Mouse (Mus musculus): ENCODE measurements around the gene Fam161a. TPM values are rescaled to one million over a fixed set of nuclear protein-coding genes. Genes with fewer than 3 reads are reported as not detected.
"Not testable (repeated sequence)": the region's sequence is repeated elsewhere in the genome, so short reads cannot be mapped to it uniquely, and the experiment has no call there.

The Fam161a gene
- total and polyA plus RNA-seq, 3 experiments: 0.67 to 9.3 (median 3.1) TPM

GRCm38 (mm10) chr11:23068201-23068600 is 60.9 kb downstream of the Fam161a start:
- ATAC-seq (ENCODE audit: extremely low read depth, insufficient number of reproducible peaks, low FRiP score, poor library complexity, severe bottlenecking): no peak
- DNase-seq (ENCODE audit: low spot score): no peak
- peaks cover 43% of the 10 kb centered on the region for H3K4me1 ChIP-seq (ENCODE audit: insufficient read depth, low read depth, low read length)

GRCm38 (mm10) chr11:23068986-23069385 is 61.7 kb downstream of the Fam161a start:
- H3K36me3 ChIP-seq (replicated peaks); H3K9me3 ChIP-seq (replicated peaks); H3K4me3 ChIP-seq (ENCODE audit: low read depth, low read length); DNase-seq (ENCODE audit: low spot score); ATAC-seq (ENCODE audit: extremely low read depth, insufficient number of reproducible peaks, low FRiP score, poor library complexity, severe bottlenecking): not testable (repeated sequence)
- Histone ChIP-seq H3K4me1 (ENCODE audit: insufficient read depth, low read depth, low read length) (peaks cover 35% of the 10 kb centered on the region), H3K27me3 (ENCODE audit: insufficient read depth, low read length) (peaks cover 14% of the 10 kb centered on the region)

More at GRCm38 (mm10) chr11:23068201-23068600, 60.9 kb downstream of the Fam161a start:
- Histone ChIP-seq H3K36me3 (replicated peaks) (no peaks in the 10 kb centered on the region), H3K27me3 (ENCODE audit: insufficient read depth, low read length) (peaks cover 9% of the 10 kb centered on the region), H3K9me3 (replicated peaks) (no peaks in the 10 kb centered on the region), H3K4me3 (ENCODE audit: low read depth, low read length) (peak overlapping the region; percentile 84)
- TF ChIP-seq POLR2AphosphoS5 (IDR thresholded peaks at IDR 0.05; ENCODE audit: insufficient replicate concordance, low read depth, low read length): no peak
- TF ChIP-seq GATA1 (IDR thresholded peaks at IDR 0.05; ENCODE audit: borderline replicate concordance, low read length): no peak
- no peak for TF ChIP-seq CTCF (IDR thresholded peaks at IDR 0.05; ENCODE audit: low read depth, low read length)
- no peak for TF ChIP-seq GATA2 (IDR thresholded peaks at IDR 0.05; ENCODE audit: borderline replicate concordance, low read depth, low read length)
- TF ChIP-seq TAL1 (conservative IDR thresholded peaks at IDR 0.05; ENCODE audit: low read depth, low read length): no peak

GRCm38 (mm10) chr11:23074841-23075240 is 67.5 kb downstream of the Fam161a start:
- Histone ChIP-seq H3K27me3 (ENCODE audit: insufficient read depth, low read length) (peaks cover 14% of the 10 kb centered on the region), H3K36me3 (replicated peaks) (no peaks in the 10 kb centered on the region), H3K4me1 (ENCODE audit: insufficient read depth, low read depth, low read length) (peaks cover 4% of the 10 kb centered on the region; the same call in 1 of the 2 replicates), H3K9me3 (replicated peaks) (no peaks in the 10 kb centered on the region), H3K4me3 (ENCODE audit: low read depth, low read length) (no peak overlapping the region)
- DNase-seq (ENCODE audit: low spot score) (no peak), ATAC-seq (ENCODE audit: extremely low read depth, insufficient number of reproducible peaks, low FRiP score, poor library complexity, severe bottlenecking) (no peak)
- TF ChIP-seq POLR2AphosphoS5 (IDR thresholded peaks at IDR 0.05; ENCODE audit: insufficient replicate concordance, low read depth, low read length): no peak
- TF ChIP-seq TAL1 (conservative IDR thresholded peaks at IDR 0.05; ENCODE audit: low read depth, low read length): no peak
- no peak for TF ChIP-seq GATA2 (IDR thresholded peaks at IDR 0.05; ENCODE audit: borderline replicate concordance, low read depth, low read length)
- TF ChIP-seq GATA1 (IDR thresholded peaks at IDR 0.05; ENCODE audit: borderline replicate concordance, low read length): no peak
- no peak for TF ChIP-seq CTCF (IDR thresholded peaks at IDR 0.05; ENCODE audit: low read depth, low read length)

- H3K9me3 ChIP-seq (replicated peaks): no peaks in the 10 kb centered on the region
- H3K4me3 ChIP-seq (ENCODE audit: low read depth, low read length): no peak overlapping the region
- no peak for TF ChIP-seq TAL1 (conservative IDR thresholded peaks at IDR 0.05; ENCODE audit: low read depth, low read length)
- peaks cover 14% of the 10 kb centered on the region for H3K4me1 ChIP-seq (ENCODE audit: insufficient read depth, low read depth, low read length)
- H3K27me3 ChIP-seq (ENCODE audit: insufficient read depth, low read length): peaks cover 2% of the 10 kb centered on the region
- ATAC-seq (ENCODE audit: extremely low read depth, insufficient number of reproducible peaks, low FRiP score, poor library complexity, severe bottlenecking): no peak
- no peaks in the 10 kb centered on the region for H3K36me3 ChIP-seq (replicated peaks)
- DNase-seq (ENCODE audit: low spot score): no peak
Measured at GRCm38 (mm10) chr11:23078541-23078940, 71.2 kb downstream of the Fam161a start.

Other genes starting within 250 kb of the Fam161a start
- 57.9 and 65.7 TPM in 2 replicates for gene B3gnt2, start 146.6 kb upstream of the Fam161a start, total RNA-seq (2014; fragmentation: Nextera tagmentation)
- 26.3 and 43.4 TPM in 2 replicates for gene B3gnt2, start 146.6 kb upstream of the Fam161a start, total RNA-seq (2017)
- gene B3gnt2, start 146.6 kb upstream of the Fam161a start, polyA plus RNA-seq (2012): 8.8 and 11.5 TPM in 2 replicates
- gene Zrsr1, start 35.5 kb upstream of the Fam161a start, total RNA-seq (2014; fragmentation: Nextera tagmentation): 14.9 and 33.6 TPM in 2 replicates
- 9.0 and 10.4 TPM in 2 replicates for gene Zrsr1, start 35.5 kb upstream of the Fam161a start, total RNA-seq (2017)
- 1.3 and 1.5 TPM in 2 replicates for gene Zrsr1, start 35.5 kb upstream of the Fam161a start, polyA plus RNA-seq (2012)
- 21.1 and 30.9 TPM in 2 replicates for gene Gm28048, start 25.4 kb upstream of the Fam161a start, total RNA-seq (2014; fragmentation: Nextera tagmentation)
- gene Gm28048, start 25.4 kb upstream of the Fam161a start, total RNA-seq (2017): 16.2 and 37.9 TPM in 2 replicates
- not detected in 2 replicates for gene Gm28048, start 25.4 kb upstream of the Fam161a start, polyA plus RNA-seq (2012)
- gene Commd1, start 25.1 kb upstream of the Fam161a start, total RNA-seq (2014; fragmentation: Nextera tagmentation): 74.4 and 77.4 TPM in 2 replicates
- 93.9 and 111 TPM in 2 replicates for gene Commd1, start 25.1 kb upstream of the Fam161a start, total RNA-seq (2017)
- gene Commd1, start 25.1 kb upstream of the Fam161a start, polyA plus RNA-seq (2012): 27.7 and 34.1 TPM in 2 replicates
- gene Cct4, start 17.0 kb upstream of the Fam161a start, total RNA-seq (2014; fragmentation: Nextera tagmentation): 316 and 338 TPM in 2 replicates
- gene Cct4, start 17.0 kb upstream of the Fam161a start, total RNA-seq (2017): 354 and 358 TPM in 2 replicates
- 847 and 1,153 TPM in 2 replicates for gene Cct4, start 17.0 kb upstream of the Fam161a start, polyA plus RNA-seq (2012)
- 213 and 219 TPM in 2 replicates for gene Xpo1, start 248.5 kb downstream of the Fam161a start, total RNA-seq (2014; fragmentation: Nextera tagmentation)
- gene Xpo1, start 248.5 kb downstream of the Fam161a start, total RNA-seq (2017): 281 and 334 TPM in 2 replicates
- 31.2 and 34.3 TPM in 2 replicates for gene Xpo1, start 248.5 kb downstream of the Fam161a start, polyA plus RNA-seq (2012)

Data from G1E (cell line).